Mouse (Mus musculus): ENCODE results near the gene Pisd. TPM values are rescaled to one million over a fixed set of nuclear protein-coding genes. Genes with fewer than 3 reads are reported as not detected.
"Not testable (repeated sequence)": the region's sequence is repeated elsewhere in the genome, so short reads cannot be mapped to it uniquely, and the experiment has no call there.

Gene Pisd
- 10 to 100 TPM; 32.8 to 35.2 TPM for total RNA-seq (2021)

DNA sequence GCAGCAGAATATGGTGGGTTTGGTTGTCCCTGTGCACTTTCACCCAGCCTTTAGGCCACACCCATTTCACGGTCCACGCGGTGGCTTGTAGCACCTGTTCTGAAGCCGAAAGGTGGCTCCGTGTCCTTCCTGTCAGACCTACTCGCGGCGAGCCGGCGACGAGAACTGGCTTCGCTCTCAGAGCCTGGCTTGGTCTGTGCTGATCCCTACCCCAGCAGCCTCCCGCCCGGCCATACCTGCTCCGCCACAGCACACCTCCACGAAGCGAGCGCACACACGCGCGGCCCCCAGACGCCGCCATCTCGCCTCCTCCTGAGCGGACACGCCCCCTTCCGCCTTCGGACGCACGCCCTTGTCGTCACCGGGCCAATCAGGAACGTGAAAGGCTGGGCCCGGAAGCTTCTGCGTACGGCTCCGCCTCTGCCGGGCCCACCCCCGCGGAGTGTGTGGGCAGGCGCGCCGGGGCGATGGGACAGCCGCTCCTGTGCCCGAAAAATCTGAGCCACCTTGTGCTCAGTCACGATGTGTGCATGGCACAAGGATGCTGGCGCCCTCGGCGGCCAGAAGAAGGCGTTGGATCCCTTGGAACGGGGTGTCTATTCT lies at the start of gene Pisd:
Gene Pisd (minus strand): TSS at position 334 of the 603 bp plus-strand sequence.
- DNase-seq: peak; percentile 95

DNA sequence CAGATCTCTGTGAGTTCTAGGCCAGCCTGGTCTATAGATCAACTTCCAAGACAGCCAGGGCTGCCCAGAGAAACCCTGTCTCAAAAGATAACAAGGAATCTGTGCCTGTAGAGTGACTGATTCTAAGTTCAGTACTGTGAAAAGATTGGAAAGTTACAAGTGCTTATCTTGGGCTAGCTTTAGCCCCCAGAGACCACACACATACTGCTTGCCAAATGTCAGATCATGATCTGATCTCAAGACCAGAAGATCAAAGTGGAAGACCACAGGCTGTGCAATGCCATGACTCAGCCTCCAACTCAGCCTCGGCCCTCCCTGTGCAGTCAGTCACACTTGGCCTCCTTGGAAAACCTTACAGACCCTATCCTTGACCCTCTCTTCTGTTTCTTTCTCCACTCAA lies 49.1 kb upstream of the Pisd start:
- DNase-seq: no peak

DNA sequence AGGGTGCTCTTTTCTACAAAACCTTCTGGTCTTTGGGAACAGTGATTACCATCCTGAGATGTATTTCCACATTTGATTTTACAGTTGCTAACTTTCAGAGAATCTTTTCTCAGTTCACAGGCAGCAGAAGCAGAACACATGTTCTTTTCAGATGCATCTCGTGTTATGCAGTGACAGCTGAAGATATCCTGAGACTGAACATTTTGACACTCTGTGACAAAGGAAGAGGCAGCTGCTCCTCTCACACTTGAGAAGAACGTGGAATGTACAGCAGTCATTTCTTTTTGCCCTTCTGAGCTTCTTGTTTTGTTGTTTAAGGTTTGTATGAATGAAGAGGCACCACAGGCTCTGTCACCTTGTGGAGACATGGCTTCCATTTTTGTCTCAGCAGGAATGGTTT lies 44.6 kb upstream of the Pisd start:
- no peak for DNase-seq

DNA sequence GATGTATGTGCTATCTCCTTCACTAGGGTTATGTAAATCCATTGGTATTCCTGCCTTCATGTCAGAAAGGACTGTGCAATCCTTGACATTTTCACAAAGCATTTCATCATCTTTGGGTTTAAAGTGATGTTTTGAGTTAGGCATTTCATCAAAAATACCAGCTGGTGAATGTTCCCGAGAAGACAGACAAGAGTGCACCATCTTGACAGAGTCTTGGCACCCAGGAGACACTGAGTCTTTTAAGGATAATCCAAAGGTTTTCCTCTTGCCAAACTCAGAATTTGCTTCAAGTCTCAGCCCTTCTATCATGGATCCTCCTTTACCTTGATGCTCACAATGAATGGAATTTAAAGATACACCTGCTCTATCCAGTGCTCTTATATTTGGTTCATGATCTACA lies 43.3 kb upstream of the Pisd start:
- DNase-seq: not testable (repeated sequence)

DNA sequence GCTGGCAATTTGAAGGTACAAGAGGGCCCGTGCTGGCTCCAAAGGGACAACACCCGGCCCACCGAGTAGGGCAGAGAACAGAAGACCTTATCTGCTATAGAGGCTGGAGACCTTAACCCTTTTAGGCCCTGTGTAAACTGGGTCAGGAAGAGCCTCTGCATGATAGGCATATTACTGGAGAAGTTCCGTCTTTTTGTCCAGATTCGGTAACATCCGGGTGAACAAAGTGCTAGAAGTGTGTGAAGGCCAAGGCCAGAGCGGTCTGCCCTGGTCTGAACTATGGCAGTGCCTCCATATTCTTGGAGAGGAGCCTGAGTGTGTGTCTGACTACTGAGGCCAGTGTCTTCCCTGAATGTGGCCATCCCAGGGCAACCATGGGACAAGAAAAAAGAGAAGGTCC lies 41.6 kb upstream of the Pisd start, which contains the start of gene Gm20671:
Gene Gm20671 (minus strand): TSS at position 101 of the 400 bp plus-strand sequence.
- no peak for DNase-seq

DNA sequence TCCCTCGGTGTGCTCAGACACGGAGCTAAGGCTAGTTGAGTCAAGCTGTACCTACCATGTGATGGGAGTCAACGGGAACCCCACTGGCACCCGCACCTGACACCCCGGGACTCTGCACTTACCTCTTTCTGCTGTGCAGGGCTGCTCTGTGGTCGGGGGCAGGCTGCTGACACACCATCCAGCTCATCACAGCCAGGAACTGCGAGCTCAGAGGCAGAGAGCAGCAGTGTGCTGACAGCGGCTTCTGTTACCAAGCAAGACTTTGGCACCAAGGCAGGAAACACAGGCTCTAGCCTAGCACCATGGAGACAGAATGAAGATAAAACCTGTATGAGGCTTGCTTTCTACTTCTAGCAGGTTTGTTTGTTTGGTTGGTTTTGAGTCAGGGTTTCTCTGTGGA lies 35.0 kb upstream of the Pisd start:
- DNase-seq: no peak

DNA sequence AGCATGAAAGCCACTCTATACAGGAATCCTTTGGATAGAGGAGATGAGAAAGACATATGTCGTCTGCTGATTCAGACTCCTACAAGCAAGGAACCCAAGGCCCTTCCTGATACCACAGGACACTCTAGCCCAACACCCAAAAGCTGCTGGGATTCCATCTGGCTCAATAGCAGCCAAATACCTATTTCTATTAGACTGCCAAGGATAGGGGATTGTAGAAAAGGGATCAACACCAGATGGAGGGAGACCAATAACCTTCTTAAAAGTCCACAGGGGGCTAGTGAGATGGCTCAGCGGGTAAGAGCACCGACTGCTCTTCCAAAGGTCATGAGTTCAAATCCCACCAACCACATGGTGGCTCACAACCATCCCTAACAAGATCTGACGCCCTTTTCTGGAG lies 29.9 kb upstream of the Pisd start:
- DNase-seq: no peak

DNA sequence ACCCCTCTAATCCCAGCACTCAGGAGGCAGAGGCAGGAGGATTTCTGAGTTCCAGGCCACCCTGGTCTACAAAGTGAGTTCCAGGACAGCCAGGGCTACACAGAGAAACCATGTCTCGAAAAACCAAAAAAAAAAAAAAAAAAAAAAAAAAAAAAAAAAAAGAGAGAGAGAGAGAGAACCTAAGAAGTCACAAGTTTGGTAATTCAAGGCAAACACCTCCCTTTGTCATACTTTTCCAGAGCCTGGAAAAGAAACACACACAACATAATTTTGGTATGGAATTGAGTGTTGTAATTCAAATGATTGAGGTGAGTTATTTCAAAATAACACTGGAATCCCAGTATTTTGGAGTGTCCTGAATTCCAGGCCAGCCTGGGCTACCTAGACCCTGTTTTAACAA lies 1.0 kb upstream of the Pisd start:
- not testable (repeated sequence) for DNase-seq

DNA sequence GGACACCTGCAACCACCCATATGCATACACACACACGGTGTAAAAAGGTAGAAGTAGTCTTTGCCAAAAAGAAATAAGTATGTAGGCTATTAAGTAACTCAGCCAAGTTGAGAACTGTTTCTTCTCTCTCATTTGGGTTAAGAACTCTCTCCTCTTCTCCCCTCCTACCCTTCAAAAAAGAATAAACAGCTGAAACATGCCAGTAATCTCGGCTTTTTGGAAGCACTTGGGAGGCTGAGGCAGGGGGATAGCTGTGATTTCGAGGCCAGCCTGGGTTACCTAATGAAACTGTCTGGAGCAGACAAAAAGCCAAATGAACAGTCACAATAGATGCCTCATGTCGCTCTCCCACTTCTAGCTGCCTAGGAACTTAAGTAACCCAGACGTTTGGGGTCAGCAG lies 720 bp downstream of the Pisd start:
- no peak for DNase-seq

DNA sequence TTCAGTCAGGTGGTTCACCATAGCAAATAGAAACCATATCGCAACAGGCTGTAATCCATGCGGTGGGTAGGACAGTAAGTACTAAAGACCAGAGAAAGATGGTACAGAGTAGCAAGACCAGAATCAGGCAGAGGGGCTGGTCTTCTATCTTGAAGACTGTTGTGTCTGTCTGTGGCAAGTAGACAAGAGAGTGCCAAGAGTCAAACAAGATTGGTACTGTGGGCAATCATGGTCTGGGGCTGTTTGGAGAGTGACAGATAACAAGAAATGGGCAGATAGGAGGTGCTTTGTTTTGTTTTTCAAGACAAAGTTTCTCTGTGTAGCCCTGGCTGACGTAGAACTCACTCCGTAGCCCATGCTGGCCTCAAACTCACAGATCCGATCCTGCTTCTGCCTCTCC lies 3.9 kb downstream of the Pisd start:
- DNase-seq: no peak

DNA sequence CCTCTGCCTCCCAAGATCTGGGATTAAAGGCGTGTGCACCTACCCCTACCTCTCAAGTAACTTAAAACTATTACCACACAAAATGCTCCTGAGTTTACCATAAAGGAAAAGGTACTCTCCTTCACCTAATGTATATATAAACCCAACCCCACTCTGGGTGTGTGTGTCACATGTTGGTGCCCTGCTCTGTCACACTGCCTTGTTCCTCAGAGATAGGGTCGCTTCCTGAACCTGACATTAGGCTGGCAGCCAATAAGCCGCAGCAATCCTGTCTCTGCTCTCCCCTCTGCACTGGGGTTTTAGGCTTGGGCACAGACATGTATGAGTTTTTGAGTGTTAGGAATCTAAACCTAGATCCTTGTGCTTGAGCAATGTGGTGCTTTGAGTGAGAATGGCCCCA lies 7.3 kb downstream of the Pisd start:
- no peak for DNase-seq

DNA sequence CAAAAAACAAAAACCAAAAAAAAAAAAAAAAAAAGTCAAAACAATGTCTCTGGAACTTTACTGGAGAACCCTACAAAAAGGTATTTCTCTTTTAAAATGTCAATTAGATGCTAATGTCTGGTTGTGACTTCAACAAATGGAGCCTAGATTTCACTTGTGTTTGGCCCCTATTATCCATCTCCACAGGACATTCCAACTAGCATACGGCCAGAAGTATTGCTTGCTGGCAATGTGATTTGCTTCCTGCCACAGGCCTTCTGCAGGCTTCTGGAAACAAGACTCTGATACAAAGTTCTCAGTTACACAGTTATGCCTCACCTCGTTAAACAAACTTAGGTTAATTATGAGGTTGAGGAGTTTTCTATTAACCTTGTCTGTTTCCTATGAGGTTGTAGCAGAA lies 13.1 kb downstream of the Pisd start:
- no peak for DNase-seq

DNA sequence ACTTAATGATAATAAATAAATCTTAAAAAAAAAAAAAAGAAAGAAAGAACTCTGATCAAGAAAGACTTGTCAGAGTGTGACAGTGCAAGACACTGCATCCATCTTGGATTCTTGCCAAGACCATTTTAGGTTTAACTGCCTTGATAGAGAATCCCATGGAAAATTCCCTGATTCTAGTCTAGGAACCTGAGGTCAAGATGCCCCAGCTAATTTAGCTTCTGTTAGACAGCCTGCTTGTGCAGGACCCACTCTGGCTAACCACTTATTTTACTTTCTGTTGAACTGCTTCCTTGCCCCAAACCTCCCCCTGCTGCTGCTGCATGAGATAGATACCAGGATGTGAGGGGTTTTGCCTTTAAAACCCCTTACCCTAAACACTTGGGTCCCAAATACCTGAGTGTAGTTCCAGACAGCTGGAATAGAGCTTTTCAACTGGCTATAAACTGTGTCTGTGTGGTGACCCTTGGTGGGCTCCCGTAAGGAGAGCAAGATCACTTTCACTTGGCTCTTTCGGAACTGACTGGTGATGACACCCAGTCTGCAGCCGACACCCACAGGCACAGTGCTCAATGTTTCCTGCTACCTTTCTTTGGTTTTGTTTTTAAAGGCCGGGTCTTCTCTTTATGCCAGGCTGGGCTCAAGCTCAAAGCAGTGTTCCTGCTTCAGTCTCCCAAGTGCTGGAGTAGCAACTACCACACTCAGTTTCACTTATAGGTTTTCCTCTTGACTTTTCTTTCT lies 17.6 kb downstream of the Pisd start:
- DNase-seq: no peak

DNA sequence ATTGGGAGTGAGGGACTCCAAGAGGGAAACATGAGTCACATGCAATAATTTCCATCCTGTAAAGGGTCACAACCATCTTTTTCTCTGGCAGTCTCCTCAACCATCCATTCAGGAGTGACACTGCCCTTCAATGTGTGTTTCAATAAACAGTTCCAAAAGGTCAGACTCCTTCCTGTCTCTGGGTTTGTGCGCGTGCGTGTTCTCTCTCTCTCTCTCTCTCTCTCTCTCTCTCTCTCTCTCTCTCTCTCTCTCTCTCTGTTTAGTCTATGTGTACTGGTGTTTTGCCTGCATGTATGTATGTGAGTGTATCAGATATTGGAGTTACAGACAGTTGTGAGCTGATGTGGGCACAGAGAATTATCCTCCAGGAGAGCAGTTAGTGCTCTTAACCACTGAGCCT lies 18.4 kb downstream of the Pisd start:
- DNase-seq: no peak

DNA sequence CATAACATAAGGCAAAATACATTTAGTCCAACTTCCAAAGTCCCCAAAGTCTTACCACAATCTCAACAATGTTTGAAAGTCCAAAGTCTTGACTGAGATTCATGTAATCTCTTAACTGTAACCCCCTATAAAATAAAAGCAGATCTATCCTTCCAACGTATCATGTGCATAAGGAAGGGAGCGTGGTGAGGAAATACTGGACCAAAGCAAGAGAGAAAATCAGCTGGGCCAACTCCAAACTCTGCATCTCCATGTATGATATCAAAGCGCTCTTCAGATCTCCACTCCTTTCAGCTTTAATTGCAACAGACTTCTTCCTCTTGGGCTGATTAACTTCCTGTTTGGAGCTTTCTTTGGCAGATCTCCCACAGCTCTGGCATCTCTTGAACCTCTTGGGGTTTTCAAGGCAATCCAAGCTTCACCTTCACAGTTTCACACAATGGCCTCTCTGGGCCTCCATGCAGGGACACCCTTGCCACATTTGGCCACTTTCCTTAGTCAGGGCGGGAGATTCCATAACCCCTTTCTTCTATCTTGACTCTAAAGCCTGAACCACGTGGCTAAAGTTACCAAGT lies 23.8 kb downstream of the Pisd start:
- peak; percentile 58 for DNase-seq

DNA sequence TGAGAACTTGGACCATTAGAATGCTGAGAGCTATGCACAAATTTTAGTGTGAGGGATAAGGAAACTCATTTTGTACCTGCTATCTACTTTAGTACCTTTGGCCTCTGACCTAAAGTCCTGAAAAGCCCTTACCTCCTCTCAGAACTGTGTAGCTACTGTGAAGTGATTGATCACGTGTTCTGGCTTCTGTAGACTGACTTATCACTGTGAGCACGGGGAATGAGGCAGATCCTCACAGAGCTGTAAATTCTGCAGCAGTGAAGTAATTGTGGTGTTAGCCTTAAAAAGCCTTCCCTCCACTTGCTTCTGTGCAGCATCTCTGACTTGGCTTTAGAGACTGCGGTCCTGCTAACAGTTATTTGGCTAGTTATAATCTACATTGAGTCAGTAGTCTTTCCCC lies 24.7 kb downstream of the Pisd start:
- DNase-seq: no peak

DNA sequence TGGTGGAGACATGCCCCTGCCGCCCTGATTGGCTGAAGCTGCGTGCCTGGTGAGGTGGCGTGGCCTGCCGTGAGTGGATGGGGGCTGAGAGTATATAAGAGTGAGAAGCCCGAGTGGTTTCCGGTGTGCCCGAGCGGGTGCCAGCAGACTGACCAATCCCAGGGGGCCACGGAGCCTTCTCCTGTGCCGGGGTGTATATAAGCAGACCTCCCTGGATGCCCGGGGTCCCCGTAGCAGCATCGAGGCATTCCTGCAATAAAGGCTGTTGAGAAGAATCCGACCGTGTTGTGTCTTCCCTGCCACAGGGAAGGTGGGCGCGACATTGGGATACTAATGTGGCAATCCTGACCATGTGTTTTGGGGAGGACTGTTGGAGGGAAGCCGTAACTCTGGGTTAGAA lies 25.1 kb downstream of the Pisd start:
- not testable (repeated sequence) for DNase-seq

DNA sequence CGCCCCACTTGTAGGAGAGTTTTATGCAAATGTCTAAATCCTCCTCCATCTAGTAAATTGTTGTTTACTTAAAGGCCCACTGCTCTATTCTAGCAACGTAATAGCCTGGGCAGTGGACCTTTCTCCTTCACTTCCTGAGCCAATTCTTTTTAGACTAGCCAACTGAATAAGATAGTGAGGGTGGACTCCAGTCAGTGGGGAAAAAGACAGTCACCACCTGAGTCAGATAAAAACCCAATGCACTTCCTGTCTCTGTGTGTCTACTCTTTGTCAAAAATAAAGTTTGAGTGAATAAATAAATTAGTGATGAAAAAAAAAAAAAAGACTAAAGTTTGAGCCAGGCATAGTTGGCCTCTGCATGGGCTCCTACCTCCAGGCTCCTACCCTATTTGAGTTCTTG lies 25.8 kb downstream of the Pisd start:
- no peak for DNase-seq

DNA sequence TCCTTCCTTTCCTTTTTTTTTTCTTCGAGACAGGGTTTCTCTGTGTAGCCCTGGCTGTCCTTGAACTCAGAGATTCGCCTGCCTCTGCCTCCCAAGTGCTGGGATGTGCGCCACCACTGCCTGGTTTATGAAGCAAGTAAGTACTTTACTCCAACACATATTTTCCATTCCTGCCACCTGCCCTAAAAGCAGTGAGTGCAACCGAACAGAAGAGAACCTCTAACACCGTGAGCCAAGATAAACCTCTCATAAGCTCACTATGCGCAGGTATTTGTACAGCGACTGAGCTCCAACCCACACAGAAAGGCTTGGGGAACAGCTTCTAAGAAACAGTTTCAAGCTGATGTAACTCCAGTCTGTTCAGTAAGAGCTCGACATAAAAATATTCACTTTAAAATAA lies 29.3 kb downstream of the Pisd start:
- no peak for DNase-seq

DNA sequence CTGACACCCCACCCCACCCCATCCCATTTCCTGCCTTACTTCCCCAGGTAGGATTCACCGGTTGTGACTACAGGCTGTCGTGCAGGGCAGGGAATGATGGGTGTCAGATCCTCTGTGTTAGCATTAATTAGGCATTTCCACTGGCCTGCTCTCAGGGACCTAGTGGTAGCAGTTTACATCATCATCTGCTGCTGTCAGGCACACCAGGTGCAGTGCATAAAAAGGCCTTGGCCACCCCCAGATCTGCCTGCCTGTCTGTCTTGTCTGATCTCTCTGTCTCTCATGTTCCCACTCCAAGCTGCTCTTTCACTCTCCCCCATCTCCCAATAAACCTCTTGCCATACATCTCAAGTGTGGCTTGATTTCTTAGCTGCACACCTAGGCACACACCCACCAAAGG lies 33.7 kb downstream of the Pisd start:
- DNase-seq: no peak

DNA sequence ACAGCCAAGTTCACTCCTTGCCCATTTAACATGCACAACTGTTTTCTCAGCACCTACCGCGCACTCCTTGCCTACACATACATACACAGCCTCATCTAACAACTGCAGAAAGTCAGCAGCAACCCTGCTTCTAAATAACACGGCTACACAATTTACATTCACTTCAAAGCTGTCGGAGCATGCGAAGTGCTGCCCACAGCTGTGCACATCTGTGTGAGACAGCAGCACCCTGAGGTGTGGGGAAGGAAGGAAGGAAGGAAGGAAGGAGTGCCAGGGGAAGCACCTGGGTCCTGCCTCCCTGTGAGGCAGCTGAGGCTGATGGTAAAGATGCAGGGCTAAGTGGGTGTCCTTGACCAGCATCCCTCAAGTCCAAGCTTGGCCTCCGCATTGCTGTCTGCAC lies 36.5 kb downstream of the Pisd start:
- DNase-seq: no peak

DNA sequence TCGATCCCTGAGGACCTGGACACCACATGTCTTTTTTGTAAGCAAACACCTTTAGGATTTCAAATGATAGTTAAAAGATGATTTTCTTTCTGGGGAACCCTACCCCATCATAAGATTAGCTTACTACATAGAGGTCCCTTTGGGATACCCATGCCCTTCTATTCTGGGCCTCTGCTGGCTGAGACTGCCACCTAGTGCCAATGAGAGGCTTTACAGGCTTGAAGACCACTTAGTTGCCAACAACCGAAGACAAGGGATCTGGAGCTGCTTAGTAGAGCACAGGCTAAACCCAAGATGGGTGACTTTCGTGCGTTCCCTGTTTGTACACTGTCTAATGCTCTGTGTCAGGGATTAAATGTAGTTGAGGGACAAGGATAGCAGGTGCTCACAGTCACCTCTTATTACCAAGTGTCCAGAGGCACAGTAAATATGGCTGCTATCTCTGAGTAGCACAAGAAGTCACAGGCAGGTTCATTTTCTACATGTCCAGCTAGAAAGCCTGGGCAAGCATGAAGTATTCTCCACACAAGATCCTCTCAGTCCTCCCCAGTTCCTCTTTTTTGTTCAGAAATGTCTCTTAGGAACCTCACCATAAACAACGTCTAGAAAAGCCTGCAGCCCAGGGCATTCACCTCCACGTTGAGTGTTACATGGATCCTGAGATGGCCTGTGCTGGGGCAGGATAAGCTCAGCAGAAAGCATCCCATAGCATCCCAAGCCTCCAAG lies 37.6 kb downstream of the Pisd start:
- DNase-seq: peak; percentile 68

Measured in heart, postnatal 4 days (tissue).